Mouse (Mus musculus) stomach, embryonic 16.5 days (tissue): Measurements from ENCODE around the gene Dpysl5. TPM values are rescaled to one million over a fixed set of nuclear protein-coding genes. Genes with fewer than 3 reads are reported as not detected.

Experiments used
- ATAC-seq: fragments of 200-750 bp; cut with Nextera tagmentation; 2 replicates; pipeline ENCODE4 v1.8.0; 2017; ENCODE audit warnings: moderate number of reproducible peaks, moderate TSS enrichment; ENCODE audit not compliant: insufficient read depth, low FRiP score
- H3K27ac ChIP-seq: fragments of 300-500 bp; sonication (generic); 2 replicates; pipeline ENCODE4 v1.5.1; 2014; ENCODE audit warnings: low read length
- H3K27me3 ChIP-seq: fragments of 300-500 bp; sonication (generic); 2 replicates; pipeline ENCODE4 v1.6.1; 2014; ENCODE audit warnings: low read length, control low read depth, mixed read lengths; ENCODE audit not compliant: control insufficient read depth, insufficient read depth
- H3K36me3 ChIP-seq: fragments of 300-500 bp; sonication (generic); 2 replicates; pipeline ENCODE4 v1.6.1; 2014; ENCODE audit warnings: low read length; ENCODE audit not compliant: control insufficient read depth, insufficient read depth
- H3K4me1 ChIP-seq: fragments of 300-500 bp; sonication (generic); 2 replicates; pipeline ENCODE4 v1.6.1; 2014; ENCODE audit warnings: low read length, control low read depth, mixed read lengths; ENCODE audit not compliant: control insufficient read depth, insufficient read depth
- H3K4me2 ChIP-seq: fragments of 300-500 bp; sonication (generic); 2 replicates; pipeline ENCODE4 v1.6.1; 2014; ENCODE audit warnings: low read depth, low read length, mixed read lengths
- H3K4me3 ChIP-seq: fragments of 300-500 bp; sonication (generic); replicated peaks from 2 replicates; pipeline ENCODE4 v1.5.1; 2014; ENCODE audit warnings: mild to moderate bottlenecking, low read length
- H3K9ac ChIP-seq: fragments of 300-500 bp; sonication (generic); 2 replicates; pipeline ENCODE4 v1.6.1; 2014; ENCODE audit warnings: low read length
- H3K9me3 ChIP-seq: fragments of 300-500 bp; sonication (generic); replicated peaks from 2 replicates; pipeline ENCODE4 v1.6.1; 2016; ENCODE audit warnings: low read length, control low read depth; ENCODE audit not compliant: control insufficient read depth
- WGBS: fragments of 180-500 bp; shearing (Covaris S2); extraction: QIAGEN DNeasy Blood & Tissue Kit; methylation state at CpG from one replicate; pipeline ENCODE4 v1.1.7; 2014; 5-methylcytosine and 5-hydroxymethylcytosine counted together
- polyA plus RNA-seq: library from polyadenylated mRNA; unstranded; fragments of >200 nt; fragmentation: Nextera tagmentation; extraction: Ambion mirVana; gene quantifications from 2 replicates; pipeline ENCODE4 v1.2.1, GENCODE M21; 2015

Gene Dpysl5
- polyA plus RNA-seq, 1 experiment from 2014 or later = 6.8 TPM

GRCm38 (mm10) chr5:30797982-30798381, 86.6 kb downstream of the Dpysl5 start:
- H3K9ac ChIP-seq = no peak overlapping the region
- 54% methylated on average over 8 of the region's 8 CpGs for WGBS
- H3K4me3 ChIP-seq = no peak overlapping the region
- no peaks in the 10 kb centered on the region for H3K9me3 ChIP-seq
- no peak overlapping the region for H3K27ac ChIP-seq
- no peaks in the 10 kb centered on the region for H3K36me3 ChIP-seq
- no peaks in the 10 kb centered on the region for H3K27me3 ChIP-seq
- peaks cover 3% of the 10 kb centered on the region; the same call in 1 of the 2 replicates for H3K4me1 ChIP-seq
- no peak for ATAC-seq
- no peak overlapping the region for H3K4me2 ChIP-seq

- H3K27ac ChIP-seq = no peak overlapping the region
- H3K4me2 ChIP-seq = no peak overlapping the region
- WGBS = 75% methylated on average over 6 of the region's 6 CpGs
- no peak for ATAC-seq
- H3K4me3 ChIP-seq = no peak overlapping the region
- no peaks in the 10 kb centered on the region for H3K9me3 ChIP-seq
- H3K9ac ChIP-seq = no peak overlapping the region
- peaks cover 3% of the 10 kb centered on the region; the same call in 1 of the 2 replicates for H3K4me1 ChIP-seq
- no peaks in the 10 kb centered on the region for H3K27me3 ChIP-seq
- no peaks in the 10 kb centered on the region for H3K36me3 ChIP-seq
Observed at GRCm38 (mm10) chr5:30798965-30799364, 87.6 kb downstream of the Dpysl5 start.

- Histone ChIP-seq H3K9ac (no peak overlapping the region), H3K36me3 (no peaks in the 10 kb centered on the region), H3K27me3 (no peaks in the 10 kb centered on the region), H3K4me3 (no peak overlapping the region), H3K4me2 (no peak overlapping the region), H3K27ac (no peak overlapping the region), H3K9me3 (no peaks in the 10 kb centered on the region), H3K4me1 (peaks cover 3% of the 10 kb centered on the region; the same call in 1 of the 2 replicates)
- ATAC-seq = no peak
- WGBS = 66% methylated on average over 12 of the region's 12 CpGs
Observed at GRCm38 (mm10) chr5:30802724-30803467, 91.5 kb downstream of the Dpysl5 start.

GRCm38 (mm10) chr5:30806106-30806505, 94.7 kb downstream of the Dpysl5 start:
- Histone ChIP-seq H3K4me2 (no peak overlapping the region), H3K9me3 (no peaks in the 10 kb centered on the region), H3K4me1 (peaks cover 3% of the 10 kb centered on the region; the same call in 1 of the 2 replicates), H3K36me3 (no peaks in the 10 kb centered on the region), H3K27ac (no peak overlapping the region), H3K9ac (no peak overlapping the region), H3K4me3 (no peak overlapping the region), H3K27me3 (no peaks in the 10 kb centered on the region)
- WGBS = 7% methylated on average over 3 of the region's 3 CpGs
- ATAC-seq = peak; percentile 84; the same call in 1 of the 2 replicates

GRCm38 (mm10) chr5:30814424-30815119, 103.2 kb downstream of the Dpysl5 start, which contains the start of gene Mapre3:
Mapre3 (plus strand) TSS chr5:30814641.
- peak within 1 kb of the TSS; percentile 79 for H3K4me2 ChIP-seq
- no peaks in the 10 kb centered on the region for H3K9me3 ChIP-seq
- H3K9ac ChIP-seq = peak within 1 kb of the TSS; percentile 86
- H3K36me3 ChIP-seq = no peaks in the 10 kb centered on the region
- H3K27me3 ChIP-seq = no peaks in the 10 kb centered on the region
- peaks cover 14% of the 10 kb centered on the region for H3K4me1 ChIP-seq
- H3K27ac ChIP-seq = no peak within 1 kb of the TSS
- H3K4me3 ChIP-seq = peak within 1 kb of the TSS; percentile 82
- under 1% methylated on average over 56 of the region's 59 CpGs for WGBS
- peak; percentile 94 for ATAC-seq

- Histone ChIP-seq H3K36me3 (no peaks in the 10 kb centered on the region), H3K4me1 (peaks cover 14% of the 10 kb centered on the region), H3K27me3 (no peaks in the 10 kb centered on the region), H3K4me3 (peak overlapping the region; percentile 82), H3K27ac (no peak overlapping the region), H3K4me2 (peak overlapping the region; percentile 79), H3K9me3 (no peaks in the 10 kb centered on the region), H3K9ac (peak overlapping the region; percentile 86)
- WGBS = 4% methylated on average over 7 of the region's 7 CpGs
- ATAC-seq = no peak
Observed at GRCm38 (mm10) chr5:30815120-30815465, 103.7 kb downstream of the Dpysl5 start.

GRCm38 (mm10) chr5:30816261-30816791, 105.0 kb downstream of the Dpysl5 start:
- H3K9me3 ChIP-seq = no peaks in the 10 kb centered on the region
- no peak overlapping the region for H3K27ac ChIP-seq
- H3K4me2 ChIP-seq = 0 out of 2 replicates have a peak overlapping the region, but pooled peaks have one; percentile 5
- 49% methylated on average over 8 of the region's 8 CpGs for WGBS
- H3K9ac ChIP-seq = no peak overlapping the region
- no peaks in the 10 kb centered on the region for H3K27me3 ChIP-seq
- no peak for ATAC-seq
- peaks cover 14% of the 10 kb centered on the region for H3K4me1 ChIP-seq
- H3K36me3 ChIP-seq = no peaks in the 10 kb centered on the region
- H3K4me3 ChIP-seq = no peak overlapping the region

- peaks cover 14% of the 10 kb centered on the region for H3K4me1 ChIP-seq
- no peak for ATAC-seq
- H3K27ac ChIP-seq = no peak overlapping the region
- H3K36me3 ChIP-seq = no peaks in the 10 kb centered on the region
- no peaks in the 10 kb centered on the region for H3K27me3 ChIP-seq
- H3K9ac ChIP-seq = no peak overlapping the region
- no peak overlapping the region for H3K4me2 ChIP-seq
- no peaks in the 10 kb centered on the region for H3K9me3 ChIP-seq
- 87% methylated on average over 8 of the region's 8 CpGs for WGBS
- no peak overlapping the region for H3K4me3 ChIP-seq
Observed at GRCm38 (mm10) chr5:30818758-30819309, 107.5 kb downstream of the Dpysl5 start.

GRCm38 (mm10) chr5:30822689-30823088, 111.3 kb downstream of the Dpysl5 start:
- no peaks in the 10 kb centered on the region for H3K9me3 ChIP-seq
- no peak for ATAC-seq
- H3K9ac ChIP-seq = no peak overlapping the region
- H3K4me1 ChIP-seq = no peaks in the 10 kb centered on the region
- H3K4me2 ChIP-seq = no peak overlapping the region
- H3K36me3 ChIP-seq = no peaks in the 10 kb centered on the region
- 85% methylated on average over 5 of the region's 5 CpGs for WGBS
- no peaks in the 10 kb centered on the region for H3K27me3 ChIP-seq
- H3K4me3 ChIP-seq = no peak overlapping the region
- no peak overlapping the region for H3K27ac ChIP-seq
